Mouse (Mus musculus) limb, embryonic 14.5 days (tissue): ENCODE measurements around the gene Csrnp1. TPM values are rescaled to one million over a fixed set of nuclear protein-coding genes. Genes with fewer than 3 reads are reported as not detected.

Experiments
- ATAC-seq: fragments of 200-750 bp; cut with Nextera tagmentation; 2 replicates; pipeline ENCODE4 v1.8.0; 2017; ENCODE audit warnings: low read depth, moderate number of reproducible peaks, moderate TSS enrichment; ENCODE audit not compliant: low FRiP score
- DNase-seq: peaks from one replicate; pipeline ENCODE4 v3.0.0-alpha.2; 2015; ENCODE audit warnings: low spot score
- H3K27ac ChIP-seq: fragments of 300-500 bp; sonication (generic); replicated peaks from 2 replicates; pipeline ENCODE4 v1.5.1; 2014; ENCODE audit warnings: low read depth, mild to moderate bottlenecking, low read length, moderate library complexity, mixed read lengths
- H3K27me3 ChIP-seq: fragments of 300-500 bp; sonication (generic); 2 replicates; pipeline ENCODE4 v1.6.1; 2014; ENCODE audit warnings: low read length, mixed read lengths; ENCODE audit not compliant: control insufficient read depth, insufficient read depth
- H3K36me3 ChIP-seq: fragments of 300-500 bp; sonication (generic); 2 replicates; pipeline ENCODE4 v1.6.1; 2014; ENCODE audit warnings: mild to moderate bottlenecking, low read length, moderate library complexity, mixed read lengths; ENCODE audit not compliant: control insufficient read depth, insufficient read depth
- H3K4me1 ChIP-seq: fragments of 300-500 bp; sonication (generic); 2 replicates; pipeline ENCODE4 v1.6.1; 2014; ENCODE audit warnings: antibody characterized with exemption, low read length, mixed read lengths; ENCODE audit not compliant: control insufficient read depth, insufficient read depth
- H3K4me2 ChIP-seq: fragments of 300-500 bp; sonication (generic); replicated peaks from 2 replicates; pipeline ENCODE4 v1.6.1; 2014; ENCODE audit warnings: low read depth, mild to moderate bottlenecking, low read length, moderate library complexity; ENCODE audit not compliant: severe bottlenecking
- H3K4me3 ChIP-seq: fragments of 300-500 bp; sonication (generic); replicated peaks from 2 replicates; pipeline ENCODE4 v1.5.1; 2014; ENCODE audit warnings: low read length
- H3K9ac ChIP-seq: fragments of 300-500 bp; sonication (generic); 2 replicates; pipeline ENCODE4 v1.6.1; 2014; ENCODE audit warnings: mild to moderate bottlenecking, low read depth, low read length, moderate library complexity; ENCODE audit not compliant: severe bottlenecking
- H3K9me3 ChIP-seq: fragments of 300-500 bp; sonication (generic); 2 replicates; pipeline ENCODE4 v1.6.1; 2016; ENCODE audit warnings: low read length; ENCODE audit not compliant: control insufficient read depth
- POLR2A ChIP-seq: fragments of 200-500 bp; IDR thresholded peaks from 2 replicates; pipeline ENCODE4 v1.8.0; 2012; ENCODE audit warnings: inconsistent platforms, mild to moderate bottlenecking, moderate library complexity, borderline replicate concordance; ENCODE audit not compliant: insufficient read depth, insufficient read length; ENCODE audit errors: extremely low read depth
- WGBS: fragments of 180-500 bp; shearing (Covaris S2); extraction: QIAGEN DNeasy Blood & Tissue Kit; methylation state at CpG from one replicate; pipeline ENCODE4 v1.1.7; 2014; 5-methylcytosine and 5-hydroxymethylcytosine counted together
- polyA plus RNA-seq, 2 experiments: library from polyadenylated mRNA; depleted of rRNA in 1 of 2; stranded (reverse) in 1 of 2; unstranded in 1 of 2; fragments of >200 nt; fragmentation: Nextera tagmentation in 1 of 2; extraction: Ambion mirVana in 1 of 2; gene quantifications; 2 replicates each; pipeline versions ENCODE4 v1.2.1 to v1.2.3; 2012 to 2014

Csrnp1 gene
- polyA plus RNA-seq, 2 experiments = 2.8 to 12.8 TPM

GRCm38 (mm10) chr9:119996080-119996479 lies 11.6 kb upstream of the Csrnp1 start:
- no peak overlapping the region for H3K9ac ChIP-seq
- no peak overlapping the region for H3K27ac ChIP-seq
- no peak for ATAC-seq
- H3K4me1 ChIP-seq = no peaks in the 10 kb centered on the region
- H3K9me3 ChIP-seq = no peaks in the 10 kb centered on the region
- no peak overlapping the region for H3K4me3 ChIP-seq
- H3K4me2 ChIP-seq = no peak overlapping the region
- 0 out of 2 replicates have a peak, but pooled peaks cover 2% of the 10 kb centered on the region for H3K27me3 ChIP-seq
- 83% methylated on average over 4 of the region's 4 CpGs for WGBS
- H3K36me3 ChIP-seq = no peaks in the 10 kb centered on the region
- no peak for DNase-seq
- no peak for TF ChIP-seq POLR2A

- no peaks in the 10 kb centered on the region for H3K36me3 ChIP-seq
- no peak overlapping the region for H3K4me3 ChIP-seq
- DNase-seq = no peak
- no peak overlapping the region for H3K4me2 ChIP-seq
- 69% methylated on average over 7 of the region's 7 CpGs for WGBS
- 0 out of 2 replicates have a peak, but pooled peaks cover 2% of the 10 kb centered on the region for H3K27me3 ChIP-seq
- no peaks in the 10 kb centered on the region for H3K9me3 ChIP-seq
- H3K9ac ChIP-seq = no peak overlapping the region
- no peaks in the 10 kb centered on the region for H3K4me1 ChIP-seq
- no peak for ATAC-seq
- TF ChIP-seq POLR2A = no peak
- no peak overlapping the region for H3K27ac ChIP-seq
Measured at GRCm38 (mm10) chr9:119994207-119994606, 9.7 kb upstream of the Csrnp1 start.

GRCm38 (mm10) chr9:119993092-119993844 lies 8.8 kb upstream of the Csrnp1 start:
- Histone ChIP-seq H3K4me2 (no peak overlapping the region), H3K27me3 (0 out of 2 replicates have a peak, but pooled peaks cover 2% of the 10 kb centered on the region), H3K9me3 (no peaks in the 10 kb centered on the region), H3K27ac (no peak overlapping the region), H3K4me3 (no peak overlapping the region), H3K9ac (no peak overlapping the region), H3K4me1 (no peaks in the 10 kb centered on the region), H3K36me3 (no peaks in the 10 kb centered on the region)
- no peak for DNase-seq
- no peak for ATAC-seq
- no peak for TF ChIP-seq POLR2A
- 73% methylated on average over 10 of the region's 10 CpGs for WGBS

GRCm38 (mm10) chr9:119991310-119991709 lies 6.9 kb upstream of the Csrnp1 start:
- no peaks in the 10 kb centered on the region for H3K9me3 ChIP-seq
- H3K4me3 ChIP-seq = no peak overlapping the region
- 33% methylated on average over 5 of the region's 5 CpGs for WGBS
- 0 out of 2 replicates have a peak, but pooled peaks cover 2% of the 10 kb centered on the region for H3K27me3 ChIP-seq
- H3K4me2 ChIP-seq = no peak overlapping the region
- H3K9ac ChIP-seq = no peak overlapping the region
- no peak for DNase-seq
- no peak for ATAC-seq
- no peak for TF ChIP-seq POLR2A
- no peaks in the 10 kb centered on the region for H3K4me1 ChIP-seq
- H3K36me3 ChIP-seq = no peaks in the 10 kb centered on the region
- H3K27ac ChIP-seq = no peak overlapping the region

GRCm38 (mm10) chr9:119988304-119988703 lies 3.8 kb upstream of the Csrnp1 start:
- DNase-seq (peak; percentile 49), ATAC-seq (no peak)
- H3K27me3 ChIP-seq = 0 out of 2 replicates have a peak, but pooled peaks cover 2% of the 10 kb centered on the region
- no peak overlapping the region for H3K4me2 ChIP-seq
- no peak overlapping the region for H3K4me3 ChIP-seq
- 29% methylated on average over 7 of the region's 7 CpGs for WGBS
- H3K27ac ChIP-seq = no peak overlapping the region
- H3K4me1 ChIP-seq = peaks cover 3% of the 10 kb centered on the region
- H3K36me3 ChIP-seq = no peaks in the 10 kb centered on the region
- no peaks in the 10 kb centered on the region for H3K9me3 ChIP-seq
- no peak overlapping the region for H3K9ac ChIP-seq
- no peak for TF ChIP-seq POLR2A
